15 mouse cellular contexts compared by ENCODE assay signal in the genomic region with DNA sequence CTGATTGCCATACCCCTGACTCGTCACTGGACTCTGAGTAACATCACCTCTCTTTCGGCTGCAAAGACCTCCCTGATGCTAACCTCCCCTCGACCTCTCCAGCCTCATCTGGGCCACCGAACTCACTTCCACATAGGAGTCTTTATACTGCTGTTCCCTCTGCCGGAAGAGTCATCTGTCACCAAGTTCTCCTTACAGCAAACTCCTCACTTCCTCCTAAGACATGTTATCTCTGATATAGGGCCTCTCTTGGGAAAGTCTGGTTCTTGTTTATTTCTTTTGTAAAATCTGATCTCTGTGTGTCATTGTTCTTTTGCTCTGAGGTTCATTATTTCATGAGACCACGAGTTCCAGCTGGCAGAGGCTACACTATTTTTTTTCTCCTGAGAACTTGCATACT.
"Had no signal": no experiment of that assay in that cellular context is flagged by ENCODE, and none has a peak within 500 bp of the region (broad histone marks: within the 10 kb centered on the region; RNA-seq: fewer than 3 reads in every experiment).

No protein-coding gene starts in this region.

- ATAC-seq: liver, embryonic 12.5 days; midbrain, embryonic 13.5 days; midbrain, embryonic 16.5 days had no signal

- DNase-seq: kidney, adult 18-20 months; kidney, adult 9 months; kidney, postnatal 25 days; layer of hippocampus, adult 9-11 months; liver; lung, adult 18-20 months; lung, postnatal 10 days; lung, postnatal 4 days; right cerebral cortex, postnatal 25 days; thymus, adult 18-20 months; thymus, postnatal 14 days; thymus, postnatal 4 days had no signal
